Mouse (Mus musculus): ENCODE measurements at regions not wholly inside any gene's neighbourhood (a gene's known extent, or its start where the extent isn't known, plus 50 kb on each side); places are given as distances from the start of the nearest gene placed in this dataset.

DNA sequence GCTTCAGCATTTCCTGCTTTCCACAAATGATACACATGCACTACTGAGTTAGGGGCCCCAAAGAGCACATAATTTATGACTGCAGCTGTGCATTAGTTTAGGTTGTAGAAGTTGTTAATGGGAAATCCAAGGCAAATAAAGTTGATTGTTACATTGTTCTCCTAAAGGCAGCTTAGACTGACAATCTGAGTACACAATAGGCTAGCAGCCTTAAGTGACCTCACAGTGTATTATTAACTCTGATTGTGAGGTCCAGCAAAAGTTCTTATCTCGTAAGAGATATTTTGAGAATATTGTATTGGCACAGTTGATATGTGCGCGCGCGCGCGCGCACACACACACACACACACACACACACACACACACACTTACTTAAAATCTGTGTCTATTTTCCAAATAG, 70.5 kb upstream of the Yae1d1 start:
- DNase-seq (ENCODE audit: low spot score): no peak

DNA sequence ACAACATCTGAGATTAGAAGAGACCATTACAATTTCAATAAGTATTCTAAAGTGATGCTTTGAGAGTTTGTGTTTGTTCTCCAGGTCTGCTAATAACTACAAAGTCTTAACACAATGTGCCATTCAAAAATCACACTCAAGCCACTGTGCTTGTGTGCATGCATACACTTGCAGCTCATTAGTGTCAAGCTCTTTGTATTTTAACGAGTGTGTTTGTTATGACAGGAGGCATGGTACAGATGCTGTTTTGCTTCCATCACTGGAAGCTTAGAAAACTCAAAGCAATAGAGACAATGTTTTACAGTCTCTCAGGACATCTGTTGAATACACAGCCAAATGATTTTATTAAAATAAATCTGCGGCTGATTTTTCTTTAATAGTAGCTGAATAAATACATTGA, 67.1 kb upstream of the Yae1d1 start:
- no peak for DNase-seq (ENCODE audit: low spot score)

DNA sequence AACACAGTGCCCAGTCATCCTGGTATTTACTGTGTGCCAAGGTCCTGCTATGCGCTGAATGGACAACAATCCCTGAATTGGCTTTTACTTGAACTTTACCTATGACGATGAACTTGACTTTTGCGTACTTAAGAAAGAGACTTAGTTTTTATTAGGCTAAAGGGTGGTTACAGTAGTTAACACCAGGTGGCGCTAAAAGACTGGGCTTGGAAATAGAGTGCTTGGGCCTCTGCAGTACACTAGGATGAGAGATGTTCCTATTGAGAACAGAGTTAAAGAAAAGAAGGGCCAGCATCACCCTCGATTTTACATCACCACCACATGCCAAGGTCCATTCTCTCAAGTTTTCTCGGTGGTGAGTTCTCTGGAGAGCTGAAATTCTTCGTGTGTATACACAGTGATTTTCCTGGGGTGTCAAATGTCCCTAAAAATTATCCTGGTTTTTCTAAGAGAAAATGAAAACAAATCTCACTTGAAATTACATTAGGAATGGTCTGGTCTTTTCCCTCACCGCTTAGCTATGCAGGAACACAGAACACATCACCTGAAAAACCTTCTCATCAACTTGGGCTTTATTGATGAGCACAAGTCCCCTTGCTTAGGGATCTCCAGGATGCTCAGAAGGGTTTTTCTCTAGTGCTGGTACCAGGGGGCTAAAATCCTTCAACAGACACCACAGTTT, 64.2 kb upstream of the Yae1d1 start:
- peak; percentile 70 for DNase-seq (ENCODE audit: low spot score)

- no peak for DNase-seq (ENCODE audit: low spot score)
These were observed 63.7 kb upstream of the Yae1d1 start for GRCm38 (mm10) chr13:18056816-18057215.

- no peak for DNase-seq (ENCODE audit: low spot score)
These were observed 50.0 kb upstream of the Yae1d1 start for GRCm38 (mm10) chr13:18043154-18043553.
